Mouse (Mus musculus) intestine, embryonic 16.5 days (tissue): ENCODE results near the gene Kif26a. TPM values are rescaled to one million over a fixed set of nuclear protein-coding genes. Genes with fewer than 3 reads are reported as not detected.

ENCODE experiments used
- ATAC-seq: fragments of 200-750 bp; cut with Nextera tagmentation; 2 replicates; pipeline ENCODE4 v1.8.0; 2017; ENCODE audit warnings: moderate TSS enrichment, moderate library complexity
- H3K27ac ChIP-seq: fragments of 300-500 bp; sonication (generic); 2 replicates; pipeline ENCODE4 v1.5.1; 2014; ENCODE audit warnings: mild to moderate bottlenecking, low read length
- H3K27me3 ChIP-seq: fragments of 300-500 bp; sonication (generic); replicated peaks from 2 replicates; pipeline ENCODE4 v1.6.1; 2014; ENCODE audit warnings: low read length, control low read depth, mixed read lengths; ENCODE audit not compliant: control insufficient read depth, insufficient read depth
- H3K36me3 ChIP-seq: fragments of 300-500 bp; sonication (generic); 2 replicates; pipeline ENCODE4 v1.6.1; 2014; ENCODE audit warnings: low read length, control low read depth; ENCODE audit not compliant: control insufficient read depth, insufficient read depth
- H3K4me1 ChIP-seq: fragments of 300-500 bp; sonication (generic); 2 replicates; pipeline ENCODE4 v1.6.1; 2014; ENCODE audit warnings: low read length, control low read depth, mixed read lengths; ENCODE audit not compliant: control insufficient read depth, insufficient read depth
- H3K4me2 ChIP-seq: fragments of 300-500 bp; sonication (generic); 2 replicates; pipeline ENCODE4 v1.6.1; 2014; ENCODE audit warnings: low read depth, low read length, control low read depth
- H3K4me3 ChIP-seq: fragments of 300-500 bp; sonication (generic); 2 replicates; pipeline ENCODE4 v1.5.1; 2014; ENCODE audit warnings: mild to moderate bottlenecking, low read length
- H3K9ac ChIP-seq: fragments of 300-500 bp; sonication (generic); 2 replicates; pipeline ENCODE4 v1.6.1; 2014; ENCODE audit warnings: low read depth, low read length
- H3K9me3 ChIP-seq: fragments of 300-500 bp; sonication (generic); 2 replicates; pipeline ENCODE4 v1.6.1; 2016; ENCODE audit warnings: low read length, control low read depth; ENCODE audit not compliant: control insufficient read depth
- WGBS: fragments of 180-500 bp; shearing (Covaris S2); extraction: QIAGEN DNeasy Blood & Tissue Kit; methylation state at CpG from one replicate; pipeline ENCODE4 v1.1.7; 2014; 5-methylcytosine and 5-hydroxymethylcytosine counted together
- polyA plus RNA-seq: library from polyadenylated mRNA; unstranded; fragments of >200 nt; fragmentation: Nextera tagmentation; extraction: Ambion mirVana; gene quantifications from 2 replicates; pipeline ENCODE4 v1.2.1, GENCODE M21; 2015

The Kif26a gene
- polyA plus RNA-seq, result 1.9 and 2.4 TPM in 2 replicates

DNA sequence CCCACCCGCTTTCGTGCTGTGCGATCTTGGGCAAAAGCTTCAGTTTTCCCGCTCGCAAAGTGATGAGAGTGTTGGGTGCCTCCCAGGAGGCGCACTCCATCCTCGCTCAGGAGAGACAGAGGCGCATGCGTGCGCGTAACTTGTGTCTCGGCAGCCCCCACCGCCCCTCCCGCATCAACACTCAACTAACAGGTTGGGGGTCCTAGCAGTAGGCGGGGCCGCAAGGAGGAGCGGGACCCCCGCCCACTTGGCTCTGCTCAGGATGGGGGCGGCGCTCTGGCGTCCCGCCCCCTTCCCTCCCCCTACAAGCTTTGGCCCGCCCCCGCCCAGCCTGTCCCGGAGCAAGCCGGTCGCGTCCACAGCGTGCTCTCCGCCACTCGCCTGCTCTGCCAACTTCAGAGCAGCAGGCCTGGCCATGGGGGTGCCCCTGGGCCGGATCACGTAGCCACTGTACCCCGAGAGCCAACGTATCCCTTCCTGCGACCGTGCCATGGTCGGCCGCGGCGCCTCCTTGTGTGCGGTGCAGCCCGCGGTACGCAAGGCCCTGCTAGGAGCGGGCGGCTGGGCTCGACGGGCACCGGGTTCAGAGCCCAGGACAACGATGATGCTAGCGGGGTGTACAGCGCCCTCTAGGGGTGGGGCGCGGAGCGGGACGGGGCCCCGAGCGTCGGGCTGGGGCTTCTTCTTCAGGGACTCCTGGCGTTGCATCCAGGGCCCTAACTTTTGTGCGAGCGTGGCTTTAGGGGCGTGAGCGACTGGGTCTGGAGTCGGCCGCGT lies at the start of gene Kif26a:
TSS of gene Kif26a (plus strand) at position 334 of the 777 bp plus-strand sequence.
- Histone ChIP-seq H3K4me3 (peak within 1 kb of the TSS; percentile 64), H3K27me3 (peaks cover 46% of the 10 kb centered on the region), H3K36me3 (no peaks in the 10 kb centered on the region), H3K9ac (peak within 1 kb of the TSS; percentile 75), H3K27ac (peak within 1 kb of the TSS; percentile 74), H3K4me1 (peaks cover 36% of the 10 kb centered on the region), H3K4me2 (peak within 1 kb of the TSS; percentile 94), H3K9me3 (no peaks in the 10 kb centered on the region)
- ATAC-seq, result peak; percentile 77
- WGBS, result under 1% methylated on average over 64 of the region's 68 CpGs

DNA sequence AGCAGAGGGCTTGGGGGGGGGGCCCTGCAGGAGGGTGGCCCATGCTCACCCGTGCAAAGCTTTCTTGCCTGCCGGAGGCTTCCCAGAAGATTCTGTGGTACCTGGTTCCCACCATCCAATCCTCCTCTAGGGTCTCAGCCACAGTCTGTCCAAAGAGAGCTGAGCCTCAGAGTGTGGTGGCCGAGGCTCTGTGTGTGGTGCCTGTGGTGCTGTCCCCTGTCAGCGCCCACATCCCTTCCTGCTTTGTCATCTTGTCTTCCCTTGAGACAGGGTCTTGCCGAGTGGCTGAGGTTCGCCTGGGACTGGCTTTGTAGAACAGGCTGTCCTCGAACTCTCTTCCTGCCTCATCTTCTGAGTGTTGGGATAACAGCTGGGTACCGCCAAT lies 49.3 kb upstream of the Kif26a start:
- Histone ChIP-seq H3K4me1 (no peaks in the 10 kb centered on the region; the same call in 1 of the 2 replicates), H3K9me3 (no peaks in the 10 kb centered on the region), H3K4me2 (no peak overlapping the region), H3K27ac (no peak overlapping the region), H3K9ac (no peak overlapping the region), H3K27me3 (no peaks in the 10 kb centered on the region), H3K36me3 (no peaks in the 10 kb centered on the region), H3K4me3 (no peak overlapping the region)
- 73% methylated on average over 8 of the region's 8 CpGs for WGBS
- no peak for ATAC-seq

DNA sequence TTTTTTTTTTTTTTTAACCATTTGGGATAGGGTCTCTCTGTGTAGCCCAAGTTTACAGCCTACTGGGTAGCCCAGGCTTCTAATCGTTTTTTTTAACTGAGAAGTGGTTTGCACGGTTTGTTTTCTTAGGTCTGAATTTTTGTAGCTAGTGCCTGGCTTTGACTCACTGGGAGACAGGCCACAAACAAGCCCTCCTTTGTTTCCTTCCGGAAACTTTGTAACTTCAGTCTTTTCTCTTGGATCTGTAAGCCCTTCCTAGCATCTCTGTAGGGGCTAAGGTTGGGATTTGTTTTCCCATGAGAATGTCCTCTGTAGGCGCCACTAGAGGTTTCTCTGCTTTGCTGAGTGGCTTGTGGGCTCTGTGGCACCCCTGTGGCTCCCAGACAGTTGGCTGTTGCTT lies 45.9 kb upstream of the Kif26a start:
- ATAC-seq, result no peak
- WGBS, result 73% methylated on average over 4 of the region's 4 CpGs

DNA sequence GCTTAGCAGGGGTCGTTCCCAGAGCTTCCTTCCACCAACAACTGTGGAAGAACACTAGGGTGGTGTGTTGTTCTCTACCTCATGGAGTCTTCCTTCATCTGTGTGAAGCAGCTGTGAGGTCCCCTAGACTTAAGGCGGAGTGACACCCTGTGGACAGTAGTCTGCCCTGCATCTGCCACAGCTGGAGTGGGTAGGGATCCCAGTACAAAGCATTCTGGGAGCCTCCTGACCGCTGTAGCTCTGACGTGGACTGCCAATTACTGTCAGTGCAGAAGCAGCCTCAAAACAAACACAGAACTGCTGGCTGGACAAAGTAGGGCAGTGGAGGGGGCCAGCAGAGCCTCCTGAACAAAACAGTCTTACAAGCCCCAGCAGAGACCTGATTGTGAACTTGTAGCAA lies 45.0 kb upstream of the Kif26a start:
- Histone ChIP-seq H3K4me3 (no peak overlapping the region), H3K4me1 (no peaks in the 10 kb centered on the region; the same call in 1 of the 2 replicates), H3K4me2 (no peak overlapping the region), H3K9ac (no peak overlapping the region), H3K27ac (no peak overlapping the region), H3K36me3 (no peaks in the 10 kb centered on the region), H3K27me3 (no peaks in the 10 kb centered on the region), H3K9me3 (no peaks in the 10 kb centered on the region)
- ATAC-seq, result no peak
- WGBS, result 47% methylated on average over 4 of the region's 4 CpGs

More for the DNA sequence above, 45.9 kb upstream of the Kif26a start:
- H3K4me3 ChIP-seq, result no peak overlapping the region
- H3K4me2 ChIP-seq, result no peak overlapping the region
- no peaks in the 10 kb centered on the region for H3K27me3 ChIP-seq
- H3K9me3 ChIP-seq, result no peaks in the 10 kb centered on the region
- no peaks in the 10 kb centered on the region; the same call in 1 of the 2 replicates for H3K4me1 ChIP-seq
- no peak overlapping the region for H3K27ac ChIP-seq
- H3K36me3 ChIP-seq, result no peaks in the 10 kb centered on the region
- H3K9ac ChIP-seq, result no peak overlapping the region

DNA sequence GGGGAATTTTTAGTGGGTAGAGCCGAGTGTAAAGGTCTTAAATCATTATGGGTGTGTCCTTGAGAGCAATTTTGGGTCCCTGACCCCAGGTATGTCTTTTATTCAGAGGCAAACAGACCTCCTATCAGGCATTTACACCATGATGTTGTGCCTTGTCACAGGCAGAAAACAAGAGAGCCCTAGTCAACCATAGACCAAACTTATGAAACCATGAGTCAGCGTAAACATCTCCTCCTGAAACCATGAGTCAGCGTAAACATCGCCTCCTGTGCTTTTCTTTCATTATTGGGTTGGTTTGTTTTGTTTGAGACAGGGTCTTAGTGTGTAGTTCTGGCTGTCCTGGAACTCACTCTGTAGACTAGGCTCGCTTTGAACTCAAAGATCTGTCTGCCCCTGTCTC lies 42.8 kb upstream of the Kif26a start:
- ATAC-seq, result no peak
- WGBS, result 84% methylated on average over 5 of the region's 5 CpGs
- Histone ChIP-seq H3K27me3 (no peaks in the 10 kb centered on the region), H3K4me2 (no peak overlapping the region), H3K4me1 (no peaks in the 10 kb centered on the region), H3K9me3 (no peaks in the 10 kb centered on the region), H3K4me3 (no peak overlapping the region), H3K36me3 (no peaks in the 10 kb centered on the region), H3K27ac (no peak overlapping the region), H3K9ac (no peak overlapping the region)

DNA sequence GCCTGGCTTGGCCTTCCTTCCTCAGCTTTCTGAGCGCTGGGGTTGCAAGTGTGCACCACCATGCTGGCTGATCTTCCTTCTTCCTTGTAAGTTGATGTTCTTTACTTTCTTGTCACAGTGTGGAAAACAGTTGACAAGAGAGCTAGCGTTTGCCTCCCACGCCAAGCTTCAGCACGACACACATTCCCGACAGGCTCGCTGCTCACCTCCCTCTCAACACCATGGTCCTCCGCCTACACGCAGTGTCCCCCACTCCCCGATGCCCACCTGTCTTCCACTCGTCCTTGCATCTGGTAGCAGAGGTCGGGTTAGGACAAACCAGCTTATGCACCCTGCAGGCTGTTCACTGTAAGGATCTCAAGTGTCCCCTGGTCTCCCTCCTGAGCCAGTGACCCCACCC lies 41.1 kb upstream of the Kif26a start:
- no peak for ATAC-seq
- 91% methylated on average over 11 of the region's 11 CpGs for WGBS
- Histone ChIP-seq H3K9ac (no peak overlapping the region), H3K27me3 (no peaks in the 10 kb centered on the region), H3K4me3 (no peak overlapping the region), H3K4me1 (no peaks in the 10 kb centered on the region; the same call in none of the 2 replicates), H3K36me3 (no peaks in the 10 kb centered on the region), H3K9me3 (no peaks in the 10 kb centered on the region), H3K27ac (no peak overlapping the region), H3K4me2 (no peak overlapping the region)

DNA sequence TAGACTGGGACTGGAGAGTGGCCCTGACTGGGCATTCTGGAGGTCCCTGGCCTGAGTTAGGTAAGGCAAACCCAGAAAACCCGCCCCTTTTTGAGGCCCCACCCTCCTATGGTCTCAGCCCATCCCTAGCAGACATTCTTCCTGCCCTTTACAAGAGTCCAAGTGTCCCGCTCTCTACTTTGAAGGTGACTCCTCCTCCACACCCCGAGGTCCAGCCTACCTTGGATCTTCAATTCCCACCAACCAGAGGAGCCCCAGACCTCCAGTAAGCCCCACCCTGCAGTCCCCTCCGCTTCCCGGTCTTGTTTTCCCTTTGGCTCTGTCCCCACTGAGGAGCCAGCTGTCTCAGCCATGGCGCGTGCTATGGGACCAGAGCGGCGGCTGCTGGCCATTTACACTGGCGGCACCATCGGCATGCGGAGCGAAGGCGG lies 39.5 kb upstream of the Kif26a start, which contains the start of gene Aspg:
TSS of gene Aspg (plus strand) at position 139 of the 431 bp plus-strand sequence.
- peak; percentile 87 for ATAC-seq
- H3K4me2 ChIP-seq, result peak within 1 kb of the TSS; percentile 56
- H3K4me3 ChIP-seq, result peak within 1 kb of the TSS; percentile 53
- 1% methylated on average over 14 of the region's 14 CpGs for WGBS
- H3K27ac ChIP-seq, result peak within 1 kb of the TSS; percentile 64
- no peaks in the 10 kb centered on the region for H3K36me3 ChIP-seq
- no peaks in the 10 kb centered on the region for H3K27me3 ChIP-seq
- H3K9ac ChIP-seq, result peak within 1 kb of the TSS; percentile 70
- H3K4me1 ChIP-seq, result peaks cover 10% of the 10 kb centered on the region
- H3K9me3 ChIP-seq, result no peaks in the 10 kb centered on the region

DNA sequence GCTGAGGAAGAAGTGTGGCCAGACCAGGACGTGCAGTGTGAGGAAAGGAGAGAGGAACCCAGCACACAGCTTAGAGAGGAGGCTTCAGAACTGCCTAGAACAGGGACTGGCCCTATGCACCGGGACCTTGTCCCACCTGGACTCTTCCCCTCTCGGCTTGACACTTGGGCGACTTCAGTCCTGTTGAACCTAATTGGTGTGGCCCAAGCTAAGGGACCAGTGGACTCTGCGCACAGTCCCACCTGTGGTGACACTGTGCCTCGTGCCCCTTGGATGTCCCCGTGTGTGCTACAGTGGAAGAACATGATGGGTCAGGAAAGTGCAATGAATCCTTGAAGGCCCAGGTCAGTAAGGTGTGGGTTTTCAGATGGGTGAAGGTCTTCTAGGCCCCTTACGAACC lies 38.3 kb upstream of the Kif26a start:
- H3K36me3 ChIP-seq, result no peaks in the 10 kb centered on the region
- H3K9ac ChIP-seq, result peak overlapping the region; percentile 70
- H3K27me3 ChIP-seq, result no peaks in the 10 kb centered on the region
- peak overlapping the region; percentile 64 for H3K27ac ChIP-seq
- peak overlapping the region; percentile 56 for H3K4me2 ChIP-seq
- H3K4me1 ChIP-seq, result peaks cover 11% of the 10 kb centered on the region
- H3K9me3 ChIP-seq, result no peaks in the 10 kb centered on the region
- ATAC-seq, result no peak
- WGBS, result 74% methylated on average over 8 of the region's 8 CpGs
- peak overlapping the region; percentile 53 for H3K4me3 ChIP-seq

DNA sequence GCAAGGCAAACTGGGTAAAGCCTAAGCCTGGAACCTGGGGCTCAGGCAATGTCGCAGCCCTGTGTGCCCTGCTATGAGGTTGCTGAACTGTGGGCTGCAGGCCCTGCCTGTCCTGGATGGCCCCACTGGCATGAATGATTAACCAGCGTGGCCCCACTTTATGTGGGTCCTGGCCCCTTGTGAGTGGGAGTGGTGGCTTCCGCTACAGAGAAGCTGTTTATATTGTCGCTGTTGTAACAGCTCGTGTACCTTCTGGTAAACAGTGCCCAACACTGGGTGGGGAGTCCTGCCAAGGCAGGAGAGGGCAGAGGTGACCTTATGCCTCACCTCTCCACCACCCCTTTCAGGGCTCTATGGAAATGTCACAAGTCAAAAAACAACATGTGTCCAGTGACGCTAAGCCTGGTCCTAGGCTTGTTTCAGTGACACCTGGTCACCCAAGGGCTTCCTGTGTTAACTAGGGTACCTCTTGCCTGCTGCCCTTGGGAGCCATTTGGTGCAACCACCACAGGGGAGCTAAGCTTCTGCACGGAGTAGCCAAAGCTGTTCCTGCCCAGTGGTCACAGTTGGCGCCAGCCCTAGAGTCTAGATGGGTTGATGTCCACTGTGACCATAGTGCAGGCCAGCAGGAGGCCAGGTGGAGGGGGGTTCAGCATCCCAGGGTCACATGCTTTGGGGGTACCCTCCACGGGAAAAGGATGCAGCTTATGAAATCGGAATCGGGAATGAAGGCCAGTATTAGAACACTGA lies 37.1 kb upstream of the Kif26a start:
- Histone ChIP-seq H3K9me3 (no peaks in the 10 kb centered on the region), H3K4me1 (peaks cover 19% of the 10 kb centered on the region), H3K27me3 (no peaks in the 10 kb centered on the region), H3K9ac (peak overlapping the region; percentile 70), H3K27ac (peak overlapping the region; percentile 69), H3K4me2 (peak overlapping the region; percentile 56), H3K36me3 (no peaks in the 10 kb centered on the region), H3K4me3 (peak overlapping the region; percentile 53)
- ATAC-seq, result peak; percentile 69
- 64% methylated on average over 11 of the region's 11 CpGs for WGBS
